Mouse (Mus musculus) limb, embryonic 14.5 days (tissue): ENCODE results near the gene Pllp. TPM values are rescaled to one million over a fixed set of nuclear protein-coding genes. Genes with fewer than 3 reads are reported as not detected.

Experiments used
- ATAC-seq: fragments of 200-750 bp; cut with Nextera tagmentation; 2 replicates; pipeline ENCODE4 v1.8.0; 2017; ENCODE audit warnings: low read depth, moderate number of reproducible peaks, moderate TSS enrichment; ENCODE audit not compliant: low FRiP score
- DNase-seq: peaks from one replicate; pipeline ENCODE4 v3.0.0-alpha.2; 2015; ENCODE audit warnings: low spot score
- H3K27ac ChIP-seq: fragments of 300-500 bp; sonication (generic); replicated peaks from 2 replicates; pipeline ENCODE4 v1.5.1; 2014; ENCODE audit warnings: low read depth, mild to moderate bottlenecking, low read length, moderate library complexity, mixed read lengths
- H3K27me3 ChIP-seq: fragments of 300-500 bp; sonication (generic); 2 replicates; pipeline ENCODE4 v1.6.1; 2014; ENCODE audit warnings: low read length, mixed read lengths; ENCODE audit not compliant: control insufficient read depth, insufficient read depth
- H3K36me3 ChIP-seq: fragments of 300-500 bp; sonication (generic); 2 replicates; pipeline ENCODE4 v1.6.1; 2014; ENCODE audit warnings: mild to moderate bottlenecking, low read length, moderate library complexity, mixed read lengths; ENCODE audit not compliant: control insufficient read depth, insufficient read depth
- H3K4me1 ChIP-seq: fragments of 300-500 bp; sonication (generic); 2 replicates; pipeline ENCODE4 v1.6.1; 2014; ENCODE audit warnings: antibody characterized with exemption, low read length, mixed read lengths; ENCODE audit not compliant: control insufficient read depth, insufficient read depth
- H3K4me2 ChIP-seq: fragments of 300-500 bp; sonication (generic); replicated peaks from 2 replicates; pipeline ENCODE4 v1.6.1; 2014; ENCODE audit warnings: low read depth, mild to moderate bottlenecking, low read length, moderate library complexity; ENCODE audit not compliant: severe bottlenecking
- H3K4me3 ChIP-seq: fragments of 300-500 bp; sonication (generic); replicated peaks from 2 replicates; pipeline ENCODE4 v1.5.1; 2014; ENCODE audit warnings: low read length
- H3K9ac ChIP-seq: fragments of 300-500 bp; sonication (generic); 2 replicates; pipeline ENCODE4 v1.6.1; 2014; ENCODE audit warnings: mild to moderate bottlenecking, low read depth, low read length, moderate library complexity; ENCODE audit not compliant: severe bottlenecking
- H3K9me3 ChIP-seq: fragments of 300-500 bp; sonication (generic); 2 replicates; pipeline ENCODE4 v1.6.1; 2016; ENCODE audit warnings: low read length; ENCODE audit not compliant: control insufficient read depth
- POLR2A ChIP-seq: fragments of 200-500 bp; IDR thresholded peaks from 2 replicates; pipeline ENCODE4 v1.8.0; 2012; ENCODE audit warnings: inconsistent platforms, mild to moderate bottlenecking, moderate library complexity, borderline replicate concordance; ENCODE audit not compliant: insufficient read depth, insufficient read length; ENCODE audit errors: extremely low read depth
- WGBS: fragments of 180-500 bp; shearing (Covaris S2); extraction: QIAGEN DNeasy Blood & Tissue Kit; methylation state at CpG from one replicate; pipeline ENCODE4 v1.1.7; 2014; 5-methylcytosine and 5-hydroxymethylcytosine counted together
- polyA plus RNA-seq, 2 experiments: library from polyadenylated mRNA; depleted of rRNA in 1 of 2; stranded (reverse) in 1 of 2; unstranded in 1 of 2; fragments of >200 nt; fragmentation: Nextera tagmentation in 1 of 2; extraction: Ambion mirVana in 1 of 2; gene quantifications; 2 replicates each; pipeline versions ENCODE4 v1.2.1 to v1.2.3; 2012 to 2014

Gene Pllp
- polyA plus RNA-seq, 2 experiments, result 1.6 to 3.6 TPM

DNA sequence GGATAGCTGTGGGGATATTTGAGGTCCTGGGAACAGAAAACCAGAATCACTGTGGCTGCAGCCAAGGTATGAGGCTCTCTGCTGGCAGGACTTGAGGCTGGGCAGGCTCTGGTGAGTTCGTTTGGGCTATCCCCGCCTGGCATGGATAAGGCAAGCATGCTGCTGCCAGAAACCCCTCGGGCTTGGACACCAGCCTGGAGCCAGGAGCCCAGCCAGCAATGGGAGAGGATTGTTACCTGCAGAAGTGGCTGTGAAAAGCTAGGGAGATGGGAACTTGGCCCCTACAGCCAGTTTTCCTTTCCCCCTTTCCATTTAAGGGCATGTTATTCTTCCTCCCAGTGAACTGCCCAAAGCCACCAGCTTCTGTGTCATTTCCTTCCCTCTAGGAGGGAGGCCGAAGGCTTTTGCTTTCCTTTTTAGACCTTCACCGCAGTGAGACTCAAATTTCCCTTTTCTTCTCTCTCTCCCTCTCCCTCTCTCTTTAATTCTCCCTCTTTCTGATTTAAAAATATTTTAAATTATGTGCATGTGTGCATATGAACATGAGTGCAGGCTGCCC is 15.2 kb upstream of the Pllp start:
- Histone ChIP-seq H3K4me3 (no peak overlapping the region), H3K4me2 (no peak overlapping the region), H3K27ac (peak overlapping the region; percentile 65; the same call in 1 of the 2 replicates), H3K36me3 (no peaks in the 10 kb centered on the region), H3K9me3 (no peaks in the 10 kb centered on the region), H3K27me3 (no peaks in the 10 kb centered on the region), H3K9ac (0 out of 2 replicates have a peak overlapping the region, but pooled peaks have one; percentile 8), H3K4me1 (peaks cover 10% of the 10 kb centered on the region; the same call in 1 of the 2 replicates)
- WGBS, result 44% methylated on average over 5 of the region's 5 CpGs
- no peak for TF ChIP-seq POLR2A
- no peak for ATAC-seq
- peak; percentile 12 for DNase-seq

DNA sequence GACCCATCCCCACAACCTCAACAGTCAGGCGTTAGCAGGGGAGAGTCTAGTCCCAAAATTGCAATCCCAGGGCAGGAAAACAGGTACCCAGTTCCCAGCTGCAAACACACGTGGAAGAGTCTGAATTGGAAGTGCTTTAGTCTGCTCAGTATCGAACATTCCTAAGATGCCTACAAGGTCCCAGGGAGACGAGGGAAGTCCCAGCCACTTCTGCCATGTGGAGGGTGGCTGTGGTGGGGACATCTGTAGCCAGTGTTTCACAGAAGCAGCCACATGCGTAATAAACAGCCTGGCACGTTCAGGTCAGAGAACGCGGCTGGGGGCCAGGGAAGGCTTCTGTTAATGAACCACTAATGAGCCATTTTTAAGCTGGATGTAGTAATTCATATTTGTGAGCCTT is 14.3 kb upstream of the Pllp start:
- 26% methylated on average over 8 of the region's 8 CpGs for WGBS
- H3K4me2 ChIP-seq, result no peak overlapping the region
- no peak for ATAC-seq
- no peak for DNase-seq
- no peak overlapping the region for H3K4me3 ChIP-seq
- H3K9ac ChIP-seq, result no peak overlapping the region
- no peak overlapping the region for H3K27ac ChIP-seq
- peaks cover 10% of the 10 kb centered on the region; the same call in 1 of the 2 replicates for H3K4me1 ChIP-seq
- H3K36me3 ChIP-seq, result no peaks in the 10 kb centered on the region
- H3K27me3 ChIP-seq, result no peaks in the 10 kb centered on the region
- TF ChIP-seq POLR2A, result no peak
- no peaks in the 10 kb centered on the region for H3K9me3 ChIP-seq

DNA sequence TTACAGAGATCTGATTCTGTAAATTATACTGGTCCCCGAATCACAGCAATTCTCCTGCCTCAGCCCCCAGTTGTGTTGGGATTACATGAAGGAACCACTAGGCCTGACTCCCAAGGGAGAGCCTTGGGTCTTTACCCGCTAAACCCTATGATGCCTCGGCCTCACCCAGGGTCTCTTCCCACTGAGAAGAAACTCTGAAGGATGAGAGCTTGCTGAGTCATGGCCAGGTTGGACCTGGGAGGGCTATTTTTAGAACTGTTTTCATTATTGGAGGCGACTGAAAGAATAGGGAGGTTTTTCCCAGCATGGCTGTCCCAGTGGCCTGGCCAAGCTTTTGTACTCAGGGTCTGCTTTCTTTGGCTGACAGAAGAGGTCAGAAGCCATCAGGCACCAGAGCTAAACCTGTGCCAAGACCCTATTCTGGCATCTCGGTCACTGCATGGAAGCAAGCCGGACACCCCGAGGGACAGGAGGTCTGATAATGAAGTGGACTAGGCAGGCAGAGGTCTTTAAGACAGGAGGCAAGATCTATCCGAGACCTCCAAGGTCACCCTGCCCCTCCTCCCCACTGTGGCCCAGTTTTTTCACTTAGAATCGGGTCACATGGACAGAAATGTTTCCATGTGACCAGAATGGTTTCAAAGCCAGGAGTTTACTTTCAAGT is 10.8 kb upstream of the Pllp start:
- H3K4me2 ChIP-seq, result no peak overlapping the region
- no peaks in the 10 kb centered on the region for H3K36me3 ChIP-seq
- H3K27ac ChIP-seq, result no peak overlapping the region
- H3K4me1 ChIP-seq, result peaks cover 10% of the 10 kb centered on the region; the same call in 1 of the 2 replicates
- DNase-seq (no peak), ATAC-seq (no peak)
- no peaks in the 10 kb centered on the region for H3K27me3 ChIP-seq
- no peak overlapping the region for H3K4me3 ChIP-seq
- H3K9me3 ChIP-seq, result no peaks in the 10 kb centered on the region
- no peak for TF ChIP-seq POLR2A
- no peak overlapping the region for H3K9ac ChIP-seq
- 79% methylated on average over 9 of the region's 9 CpGs for WGBS

GRCm38 (mm10) chr8:94705581-94706245 is 9.6 kb upstream of the Pllp start:
- H3K27me3 ChIP-seq, result no peaks in the 10 kb centered on the region
- no peak overlapping the region for H3K27ac ChIP-seq
- no peak for DNase-seq
- no peaks in the 10 kb centered on the region for H3K9me3 ChIP-seq
- no peak for ATAC-seq
- H3K4me3 ChIP-seq, result no peak overlapping the region
- TF ChIP-seq POLR2A, result no peak
- H3K9ac ChIP-seq, result no peak overlapping the region
- H3K36me3 ChIP-seq, result no peaks in the 10 kb centered on the region
- H3K4me1 ChIP-seq, result peaks cover 10% of the 10 kb centered on the region; the same call in 1 of the 2 replicates
- WGBS, result 73% methylated on average over 10 of the region's 10 CpGs
- H3K4me2 ChIP-seq, result no peak overlapping the region

DNA sequence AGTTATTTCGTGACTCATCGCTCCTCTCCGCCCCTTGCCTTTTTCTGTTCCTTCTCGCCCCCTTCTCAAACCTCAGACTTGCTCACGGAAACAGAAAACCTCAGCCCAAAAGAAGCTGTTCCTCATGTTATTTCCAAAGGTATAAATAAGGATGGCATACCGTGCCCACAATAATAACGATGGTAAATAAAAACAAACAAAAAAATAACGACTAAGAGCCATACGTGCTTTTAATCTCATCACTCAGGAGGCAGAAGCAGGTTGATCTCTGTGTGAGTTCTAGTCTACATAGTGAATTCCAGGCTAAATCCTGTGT is 8.5 kb upstream of the Pllp start:
- WGBS, result 18% methylated on average over 9 of the region's 9 CpGs
- peaks cover 5% of the 10 kb centered on the region; the same call in 1 of the 2 replicates for H3K4me1 ChIP-seq
- peak overlapping the region; percentile 56 for H3K9ac ChIP-seq
- H3K36me3 ChIP-seq, result no peaks in the 10 kb centered on the region
- H3K27ac ChIP-seq, result no peak overlapping the region
- H3K4me2 ChIP-seq, result peak overlapping the region; percentile 72
- no peaks in the 10 kb centered on the region for H3K27me3 ChIP-seq
- peak overlapping the region; percentile 49 for H3K4me3 ChIP-seq
- ATAC-seq, result no peak
- no peaks in the 10 kb centered on the region for H3K9me3 ChIP-seq
- no peak for DNase-seq
- no peak for TF ChIP-seq POLR2A
